Mouse (Mus musculus): ENCODE measurements around the gene Specc1. TPM values are rescaled to one million over a fixed set of nuclear protein-coding genes. Genes with fewer than 3 reads are reported as not detected.
A peak's percentile ranks its signal among the peaks of the same experiment; 100 is the strongest.

Specc1 gene
- polyA plus RNA-seq, 1 experiment = 79.7 TPM

GRCm38 (mm10) chr11:62075071-62075470, 118.5 kb downstream of the Specc1 start:
- Histone ChIP-seq H3K4me3 (replicated peaks; ENCODE audit: insufficient read depth, low read depth, low read length) (no peak overlapping the region), H3K4me1 (ENCODE audit: control insufficient read depth, insufficient read depth, low read length) (peaks cover 9% of the 10 kb centered on the region; the same call in 1 of the 2 replicates), H3K27ac (ENCODE audit: insufficient read depth, low read length) (no peak overlapping the region), H3K27me3 (ENCODE audit: control insufficient read depth, insufficient read depth, low read length) (no peaks in the 10 kb centered on the region)
- DNase-seq = no peak
- TF ChIP-seq CTCF (IDR thresholded peaks at IDR 0.05; ENCODE audit: borderline replicate concordance, insufficient read depth, low read depth, low read length) = no peak
- TF ChIP-seq POLR2A (IDR thresholded peaks at IDR 0.05; ENCODE audit: borderline replicate concordance, insufficient read depth, low read length) = no peak
- 86% methylated on average over 3 of the region's 3 CpGs for WGBS

- Histone ChIP-seq H3K4me3 (replicated peaks; ENCODE audit: insufficient read depth, low read depth, low read length) (no peak overlapping the region), H3K27ac (ENCODE audit: insufficient read depth, low read length) (no peak overlapping the region), H3K27me3 (ENCODE audit: control insufficient read depth, insufficient read depth, low read length) (no peaks in the 10 kb centered on the region), H3K4me1 (ENCODE audit: control insufficient read depth, insufficient read depth, low read length) (peaks cover 8% of the 10 kb centered on the region; the same call in 1 of the 2 replicates)
- no peak for DNase-seq
- TF ChIP-seq CTCF (IDR thresholded peaks at IDR 0.05; ENCODE audit: borderline replicate concordance, insufficient read depth, low read depth, low read length) (no peak), POLR2A (IDR thresholded peaks at IDR 0.05; ENCODE audit: borderline replicate concordance, insufficient read depth, low read length) (no peak)
- WGBS = 96% methylated on average over 5 of the region's 5 CpGs
Observed at GRCm38 (mm10) chr11:62075551-62075950, 119.0 kb downstream of the Specc1 start.

GRCm38 (mm10) chr11:62076345-62077156, 120.0 kb downstream of the Specc1 start:
- Histone ChIP-seq H3K4me1 (ENCODE audit: control insufficient read depth, insufficient read depth, low read length) (peaks cover 6% of the 10 kb centered on the region; the same call in 1 of the 2 replicates), H3K4me3 (replicated peaks; ENCODE audit: insufficient read depth, low read depth, low read length) (peak overlapping the region; percentile 48), H3K27ac (ENCODE audit: insufficient read depth, low read length) (peak overlapping the region; percentile 23; the same call in 1 of the 2 replicates), H3K27me3 (ENCODE audit: control insufficient read depth, insufficient read depth, low read length) (no peaks in the 10 kb centered on the region)
- WGBS = 8% methylated on average over 42 of the region's 42 CpGs
- peak; percentile 71 to 83 for DNase-seq
- TF ChIP-seq POLR2A (IDR thresholded peaks at IDR 0.05; ENCODE audit: borderline replicate concordance, insufficient read depth, low read length) (no peak), CTCF (IDR thresholded peaks at IDR 0.05; ENCODE audit: borderline replicate concordance, insufficient read depth, low read depth, low read length) (no peak)

- H3K4me3 ChIP-seq (replicated peaks; ENCODE audit: insufficient read depth, low read depth, low read length) = peak overlapping the region; percentile 48
- no peaks in the 10 kb centered on the region for H3K27me3 ChIP-seq (ENCODE audit: control insufficient read depth, insufficient read depth, low read length)
- H3K27ac ChIP-seq (ENCODE audit: insufficient read depth, low read length) = no peak overlapping the region; the same call in 1 of the 2 replicates
- WGBS = 3% methylated on average over 49 of the region's 51 CpGs
- no peak for TF ChIP-seq POLR2A (IDR thresholded peaks at IDR 0.05; ENCODE audit: borderline replicate concordance, insufficient read depth, low read length)
- DNase-seq = peak; percentile 16 to 25
- peaks cover 6% of the 10 kb centered on the region; the same call in 1 of the 2 replicates for H3K4me1 ChIP-seq (ENCODE audit: control insufficient read depth, insufficient read depth, low read length)
Observed at GRCm38 (mm10) chr11:62077157-62077865, 120.7 kb downstream of the Specc1 start.

- H3K27me3 ChIP-seq (ENCODE audit: control insufficient read depth, insufficient read depth, low read length) = no peaks in the 10 kb centered on the region
- no peak overlapping the region for H3K4me3 ChIP-seq (replicated peaks; ENCODE audit: insufficient read depth, low read depth, low read length)
- DNase-seq = no peak
- H3K4me1 ChIP-seq (ENCODE audit: control insufficient read depth, insufficient read depth, low read length) = peaks cover 6% of the 10 kb centered on the region; the same call in 1 of the 2 replicates
- no peak overlapping the region for H3K27ac ChIP-seq (ENCODE audit: insufficient read depth, low read length)
- WGBS = 85% methylated on average over 10 of the region's 10 CpGs
- TF ChIP-seq CTCF (IDR thresholded peaks at IDR 0.05; ENCODE audit: borderline replicate concordance, insufficient read depth, low read depth, low read length) (no peak), POLR2A (IDR thresholded peaks at IDR 0.05; ENCODE audit: borderline replicate concordance, insufficient read depth, low read length) (no peak)
Observed at GRCm38 (mm10) chr11:62078371-62078770, 121.8 kb downstream of the Specc1 start.

GRCm38 (mm10) chr11:62079100-62079857, 122.7 kb downstream of the Specc1 start:
- WGBS = 88% methylated on average over 8 of the region's 8 CpGs
- no peak for TF ChIP-seq POLR2A (IDR thresholded peaks at IDR 0.05; ENCODE audit: borderline replicate concordance, insufficient read depth, low read length)
- no peak for TF ChIP-seq CTCF (IDR thresholded peaks at IDR 0.05; ENCODE audit: borderline replicate concordance, insufficient read depth, low read depth, low read length)
- Histone ChIP-seq H3K27me3 (ENCODE audit: control insufficient read depth, insufficient read depth, low read length) (no peaks in the 10 kb centered on the region), H3K4me1 (ENCODE audit: control insufficient read depth, insufficient read depth, low read length) (peaks cover 6% of the 10 kb centered on the region; the same call in 1 of the 2 replicates), H3K27ac (ENCODE audit: insufficient read depth, low read length) (no peak overlapping the region), H3K4me3 (replicated peaks; ENCODE audit: insufficient read depth, low read depth, low read length) (no peak overlapping the region)
- no peak for DNase-seq

- no peak for TF ChIP-seq POLR2A (IDR thresholded peaks at IDR 0.05; ENCODE audit: borderline replicate concordance, insufficient read depth, low read length)
- TF ChIP-seq CTCF (IDR thresholded peaks at IDR 0.05; ENCODE audit: borderline replicate concordance, insufficient read depth, low read depth, low read length) = no peak
- DNase-seq = no peak
- Histone ChIP-seq H3K4me3 (replicated peaks; ENCODE audit: insufficient read depth, low read depth, low read length) (no peak overlapping the region), H3K27me3 (ENCODE audit: control insufficient read depth, insufficient read depth, low read length) (no peaks in the 10 kb centered on the region), H3K27ac (ENCODE audit: insufficient read depth, low read length) (no peak overlapping the region), H3K4me1 (ENCODE audit: control insufficient read depth, insufficient read depth, low read length) (peaks cover 6% of the 10 kb centered on the region; the same call in 1 of the 2 replicates)
- 77% methylated on average over 2 of the region's 2 CpGs for WGBS
Observed at GRCm38 (mm10) chr11:62080476-62080875, 123.9 kb downstream of the Specc1 start.
